Mouse (Mus musculus): ENCODE results near the gene Ssbp1.
A peak's percentile ranks its signal among the peaks of the same experiment; 100 is the strongest.

The Ssbp1 gene

DNA sequence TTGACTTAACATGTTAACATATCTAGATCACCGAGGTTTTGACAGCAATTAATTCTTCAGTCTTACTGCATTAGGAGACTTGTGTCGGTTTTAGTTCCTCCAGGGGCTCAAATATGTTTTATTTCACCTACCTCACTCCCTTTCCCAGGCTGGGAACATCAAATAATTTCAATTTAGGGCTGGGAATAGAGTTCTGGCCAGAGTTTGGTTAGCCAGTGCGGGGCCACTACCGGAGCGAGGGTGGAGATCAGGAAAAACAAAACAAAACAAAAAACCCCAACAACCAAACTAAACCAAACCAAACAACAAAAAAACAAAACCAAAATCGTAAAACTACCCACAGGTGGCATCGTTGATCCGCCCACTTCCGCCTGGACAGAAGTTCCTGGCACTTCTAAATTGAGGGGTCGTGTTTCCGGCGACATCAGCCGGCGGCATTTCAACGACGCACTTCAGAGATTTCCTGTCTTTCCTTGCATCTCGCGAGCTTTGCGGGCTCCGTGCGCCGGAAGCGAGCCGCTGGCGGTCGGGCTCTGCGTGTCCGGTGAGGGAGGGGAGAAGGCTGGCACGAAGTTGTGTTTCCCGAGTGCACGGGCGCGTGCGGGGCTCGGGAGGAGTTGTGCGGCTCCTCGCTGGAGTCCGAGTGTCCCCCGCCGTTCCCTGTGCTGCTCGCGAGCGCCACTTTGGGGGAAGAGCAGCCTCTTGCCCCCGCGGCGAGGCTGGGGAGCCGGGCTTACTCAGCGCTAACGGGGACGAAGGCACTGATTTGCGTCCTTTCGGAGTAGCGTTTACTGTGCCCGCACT, at the start of gene Ssbp1:
Gene Ssbp1, plus strand, starts transcription at position 437 of the 804 bp plus-strand sequence.
- DNase-seq = peak; percentile 93 to 95

DNA sequence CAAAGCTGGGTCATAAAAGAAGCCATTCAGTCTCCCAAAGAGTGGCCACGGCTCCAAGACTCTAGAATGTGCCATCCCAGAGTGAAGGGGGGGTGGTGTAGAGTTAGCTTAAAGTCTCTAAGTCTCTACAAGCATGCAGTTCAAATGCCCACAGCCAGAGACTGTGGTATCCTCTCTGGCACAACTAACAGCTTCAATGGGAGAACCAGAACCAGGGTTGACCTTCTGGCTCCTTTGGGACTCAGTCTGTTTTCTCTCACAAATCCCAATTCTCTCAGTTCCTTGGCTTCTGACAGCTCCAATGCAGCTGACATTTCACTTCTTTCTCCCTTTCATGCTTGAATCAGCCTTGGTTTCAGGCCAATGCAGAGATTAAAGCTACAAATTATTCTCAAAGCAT, 48.1 kb upstream of the Ssbp1 start:
- DNase-seq = no peak

DNA sequence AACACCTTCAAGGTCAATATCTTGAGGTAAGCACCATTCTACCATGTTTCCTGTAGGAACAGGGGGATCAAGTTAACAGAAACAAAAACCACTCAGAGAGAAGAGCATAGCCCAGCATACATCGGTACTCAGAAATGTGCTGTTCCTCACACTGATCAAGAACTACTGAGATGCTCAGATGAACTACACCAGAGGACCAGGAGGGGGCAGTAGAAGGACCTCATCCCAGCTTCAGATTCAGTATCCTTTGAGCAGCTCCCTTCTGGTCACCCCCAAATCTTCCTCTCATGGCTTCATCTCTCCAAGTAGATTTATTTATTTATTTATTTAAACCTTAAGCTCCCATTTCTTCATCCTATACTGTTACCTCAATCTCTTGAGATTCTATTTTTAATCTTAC, 47.4 kb upstream of the Ssbp1 start:
- peak; percentile 37 to 60 for DNase-seq

DNA sequence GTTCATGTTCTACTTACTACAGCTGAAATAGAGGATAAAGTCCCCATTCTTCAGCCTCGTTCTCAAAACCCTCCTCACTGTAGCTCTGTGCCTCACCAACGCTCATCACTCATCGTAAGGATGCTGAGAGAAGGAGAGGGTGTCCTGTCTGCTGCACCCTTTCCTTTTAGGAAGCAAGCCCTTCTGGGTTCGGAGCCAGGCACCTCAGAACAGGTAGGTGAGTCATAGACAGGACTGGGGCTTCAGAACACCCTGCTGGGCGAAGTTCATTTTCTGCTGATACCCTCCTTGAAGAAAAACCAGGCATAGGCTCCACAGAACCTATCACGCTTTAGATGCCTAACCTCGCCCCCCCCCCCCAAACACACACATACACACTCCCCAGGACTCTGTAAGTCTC, 43.7 kb upstream of the Ssbp1 start:
- DNase-seq = no peak

DNA sequence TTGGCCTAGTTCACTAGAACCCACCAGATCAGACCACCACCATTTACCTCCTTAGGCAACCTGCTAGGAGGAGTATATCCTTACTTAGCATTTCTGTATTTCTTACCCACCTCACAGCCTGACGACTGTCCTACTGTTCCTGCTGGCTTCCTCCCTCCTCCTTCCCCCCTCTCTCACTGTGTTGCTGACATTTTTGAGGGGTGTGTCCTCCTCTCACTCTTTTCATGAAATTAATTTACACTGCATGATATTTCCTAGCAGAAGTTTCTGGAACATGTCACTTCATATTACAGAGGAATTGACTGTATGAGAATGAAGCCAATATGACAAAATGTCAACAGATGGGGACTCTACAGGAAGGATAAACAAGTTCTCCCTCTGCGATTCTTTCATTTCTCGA, 42.5 kb upstream of the Ssbp1 start:
- no peak for DNase-seq

DNA sequence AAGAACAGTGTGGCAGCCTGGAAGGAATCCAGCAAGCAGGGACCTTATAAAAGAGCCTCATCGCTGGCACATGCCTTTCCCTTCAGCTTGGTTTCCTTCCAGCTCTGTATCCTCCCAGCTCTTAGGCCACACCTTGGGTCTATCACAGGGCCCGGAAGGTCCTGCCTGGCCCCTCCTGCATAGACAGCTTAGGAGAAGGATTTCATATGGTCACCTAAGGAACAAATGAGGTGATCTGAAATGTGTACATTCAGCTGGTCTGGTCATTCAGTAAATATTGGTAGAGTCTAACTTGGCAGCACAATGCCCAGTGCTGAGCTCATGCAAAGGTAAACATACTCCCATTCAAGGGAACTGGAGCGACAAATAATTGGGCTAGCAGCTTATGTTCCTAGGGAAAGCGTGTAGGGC, 41.6 kb upstream of the Ssbp1 start:
- DNase-seq = peak; percentile 33 to 71

DNA sequence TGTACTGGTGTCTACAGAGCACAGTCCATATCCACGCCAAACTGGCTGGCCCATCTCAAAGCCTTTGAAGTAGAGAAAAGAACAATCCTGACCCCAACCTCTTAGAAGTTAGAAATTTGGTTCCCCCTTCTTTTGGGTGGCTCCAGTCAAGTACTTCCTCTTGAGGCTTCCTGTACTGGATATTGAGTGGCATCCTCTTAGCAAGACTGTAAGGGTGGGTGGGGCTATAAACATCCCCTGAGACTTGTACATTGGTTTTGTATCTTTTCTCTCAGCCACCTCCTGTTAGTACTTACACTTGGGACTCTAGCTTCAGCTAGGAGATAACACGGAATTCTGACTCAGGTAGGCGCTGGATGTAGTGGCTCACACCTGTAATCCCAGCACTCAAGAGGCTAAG, 40.9 kb upstream of the Ssbp1 start:
- peak in 1 of 2 experiments; percentile 34 for DNase-seq

DNA sequence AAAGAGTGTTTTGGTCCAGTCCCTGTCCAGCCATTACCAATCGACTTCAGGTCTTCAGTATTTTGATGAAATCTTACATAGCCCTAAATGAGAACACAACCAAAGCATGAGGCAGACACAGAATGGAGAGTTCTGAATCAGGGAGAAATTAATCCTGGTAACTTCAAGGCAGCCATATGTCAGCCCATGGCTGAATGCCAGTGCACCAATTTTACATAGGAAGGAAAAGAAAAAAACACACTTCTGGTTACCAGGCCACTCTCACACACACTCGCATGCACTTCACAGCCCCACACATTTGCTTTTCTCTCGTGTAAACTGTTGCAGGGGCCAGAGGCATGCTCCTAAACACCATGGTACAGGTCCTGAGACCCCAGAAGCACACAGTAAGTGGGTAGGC, 40.3 kb upstream of the Ssbp1 start:
- DNase-seq = no peak

DNA sequence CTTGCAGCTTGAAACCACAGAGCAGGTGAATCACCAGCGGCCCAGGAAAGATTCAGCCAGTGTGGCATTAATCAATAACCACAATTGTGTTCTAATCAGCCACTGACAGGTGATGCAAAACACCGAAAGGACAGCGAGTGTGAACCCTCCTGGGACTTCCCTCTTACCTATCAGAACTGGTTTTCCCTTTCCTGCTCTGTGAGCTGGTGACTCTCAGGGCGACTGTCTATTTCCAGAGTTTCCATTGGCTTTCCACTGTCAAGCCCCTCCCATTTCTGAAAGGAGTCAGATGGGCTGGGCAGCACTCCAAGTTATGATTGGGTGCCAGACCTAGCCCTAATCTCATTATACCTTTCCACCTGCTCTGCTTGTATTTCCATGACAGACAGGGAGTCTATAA, 39.8 kb upstream of the Ssbp1 start:
- peak; percentile 30 to 62 for DNase-seq

DNA sequence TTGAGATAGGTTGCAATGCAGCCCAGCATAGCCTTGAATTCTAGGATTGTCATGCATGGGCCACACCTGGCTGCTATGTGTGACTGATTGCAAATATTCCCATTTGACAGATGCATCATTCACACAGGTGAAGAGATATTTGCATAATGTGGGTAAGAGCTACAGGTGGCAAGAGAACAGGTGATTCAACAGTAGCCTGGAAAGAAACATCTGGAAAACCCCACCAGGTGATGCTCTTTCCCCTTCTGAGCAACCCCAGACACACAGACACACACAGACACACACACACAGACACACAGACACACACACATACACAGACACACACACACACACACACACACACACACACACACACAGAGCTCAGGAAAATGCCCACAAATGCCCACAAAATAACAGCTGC, 39.3 kb upstream of the Ssbp1 start:
- no peak for DNase-seq

DNA sequence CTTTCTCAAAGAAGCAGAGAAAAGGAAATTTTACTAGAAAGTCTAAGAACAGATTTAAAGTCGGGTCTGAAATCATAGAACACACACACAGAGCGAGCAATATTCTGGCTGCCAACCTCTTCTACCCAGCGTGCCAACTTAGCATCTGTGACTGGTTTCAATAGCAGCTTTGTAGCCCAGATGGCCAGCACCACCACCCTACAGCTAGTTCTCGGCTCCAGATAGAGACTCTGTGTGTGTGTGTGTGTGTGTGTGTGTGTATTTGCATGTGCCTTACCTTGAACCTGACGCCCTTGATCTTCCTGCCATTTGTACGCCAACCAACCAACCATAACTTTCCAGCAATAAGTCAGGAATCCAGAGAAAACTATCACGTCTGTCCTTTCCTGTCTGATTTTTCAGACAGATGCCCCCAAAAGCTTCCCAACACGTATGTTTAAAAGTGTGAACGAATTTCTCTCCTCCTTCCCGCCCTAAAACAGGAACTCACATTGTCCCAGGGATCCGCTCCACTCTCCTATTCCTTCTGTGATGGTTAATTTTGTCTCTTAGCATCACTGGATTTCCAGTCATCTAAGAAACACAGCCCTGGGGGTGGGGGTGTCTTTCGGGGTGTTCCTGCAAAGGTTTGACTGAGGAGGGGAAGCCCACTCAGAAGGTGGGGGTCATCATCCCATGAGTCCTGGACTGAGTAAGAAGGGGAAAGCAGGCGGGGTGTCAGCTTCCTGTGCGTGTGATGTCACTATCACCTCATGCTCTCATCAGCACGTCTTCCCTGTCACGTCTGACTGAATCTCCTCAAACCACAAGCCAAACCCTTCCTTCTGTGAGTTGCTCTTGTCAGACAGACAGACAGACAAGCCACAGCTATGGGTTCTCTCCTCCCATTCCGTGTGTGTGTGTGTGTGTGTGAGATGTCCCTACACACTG, 38.5 kb upstream of the Ssbp1 start:
- DNase-seq = no peak

DNA sequence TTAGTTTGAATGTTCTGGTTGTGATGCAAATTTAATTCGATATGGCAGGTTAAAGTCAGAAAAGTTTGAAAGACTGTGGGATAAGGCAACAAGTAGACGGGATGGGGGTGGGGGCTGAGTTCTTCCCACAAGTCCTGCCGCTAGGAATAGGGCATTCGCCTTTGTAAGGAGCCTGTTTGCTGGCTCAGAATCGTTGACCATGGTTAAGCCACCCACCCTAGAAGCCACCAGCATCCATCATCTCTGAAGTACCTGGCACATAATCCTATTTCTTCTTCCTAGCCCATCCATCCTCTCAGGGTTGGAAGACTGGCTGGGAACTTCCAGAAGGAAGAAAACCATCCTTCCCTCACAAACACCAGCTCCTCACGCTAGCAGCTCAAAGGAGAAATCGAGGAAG, 36.5 kb upstream of the Ssbp1 start:
- DNase-seq = no peak

DNA sequence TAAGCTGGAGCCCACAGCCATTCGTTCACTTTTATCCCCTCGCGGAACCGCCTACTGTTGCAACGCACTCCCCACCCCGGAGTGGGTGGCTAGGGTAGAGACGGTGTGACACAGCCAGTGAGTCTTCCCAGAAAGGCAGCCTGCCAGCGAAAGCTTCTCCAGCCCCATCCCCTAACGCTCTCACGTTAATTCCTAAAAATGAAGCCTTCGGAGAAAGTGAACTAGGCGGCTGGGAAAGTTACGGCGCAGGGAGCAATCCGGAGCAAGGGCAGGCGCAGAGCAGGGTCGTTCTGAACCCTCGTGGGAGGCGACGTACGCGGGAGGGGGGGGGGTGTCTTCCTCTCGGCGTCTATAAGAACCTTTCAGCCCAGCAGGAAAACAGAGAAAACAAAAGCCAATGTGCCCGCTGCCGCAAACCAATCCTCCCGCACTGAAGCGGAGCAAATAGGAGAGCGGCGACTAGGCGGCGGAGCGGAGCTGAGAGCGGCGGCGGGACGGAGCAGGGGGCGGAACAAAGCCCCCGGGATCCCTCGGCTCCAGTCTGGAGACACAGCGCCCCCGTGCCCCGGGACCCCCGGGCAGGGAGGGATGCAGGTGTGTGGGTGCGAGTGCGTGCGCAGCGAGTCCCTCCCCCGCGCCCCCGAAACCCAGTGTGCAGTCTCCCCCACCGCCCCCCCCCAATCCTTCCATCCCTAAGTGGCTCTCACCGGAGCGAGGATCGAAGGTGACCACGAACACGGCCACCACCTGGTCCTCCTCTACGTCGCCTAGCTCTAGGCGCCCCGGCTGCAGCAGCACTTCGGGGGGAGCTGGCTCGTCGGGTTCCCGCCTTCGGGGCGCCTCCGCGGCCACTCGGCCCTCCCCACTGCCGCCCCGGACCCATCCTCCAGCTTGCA, 35.8 kb upstream of the Ssbp1 start:
- DNase-seq = peak; percentile 15 to 31

DNA sequence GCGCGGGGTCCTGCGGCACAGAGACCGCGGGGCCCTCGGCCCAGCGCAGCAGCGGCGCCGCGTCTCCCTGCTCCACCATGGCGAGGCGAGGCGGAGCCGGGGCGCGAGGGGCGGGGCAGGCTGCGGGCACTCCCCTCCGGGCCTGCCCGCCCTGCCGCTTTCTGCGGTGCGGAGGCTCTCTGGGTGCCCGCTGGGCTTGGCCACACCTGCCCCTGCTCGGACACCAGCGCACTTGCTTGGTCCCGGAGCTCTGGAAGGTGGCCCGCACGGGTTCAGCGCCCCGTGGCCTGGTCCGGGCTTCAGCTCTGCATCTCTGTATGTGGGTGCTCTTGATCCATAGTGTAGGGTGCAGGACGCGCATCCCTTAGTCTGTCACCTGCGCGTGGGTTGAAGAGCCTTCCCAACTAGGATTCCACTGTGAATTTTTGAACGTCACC, 35.1 kb upstream of the Ssbp1 start, which contains the start of gene E330009J07Rik:
Gene E330009J07Rik, minus strand, starts transcription at position 89 of the 437 bp plus-strand sequence.
- peak; percentile 84 to 88 for DNase-seq

DNA sequence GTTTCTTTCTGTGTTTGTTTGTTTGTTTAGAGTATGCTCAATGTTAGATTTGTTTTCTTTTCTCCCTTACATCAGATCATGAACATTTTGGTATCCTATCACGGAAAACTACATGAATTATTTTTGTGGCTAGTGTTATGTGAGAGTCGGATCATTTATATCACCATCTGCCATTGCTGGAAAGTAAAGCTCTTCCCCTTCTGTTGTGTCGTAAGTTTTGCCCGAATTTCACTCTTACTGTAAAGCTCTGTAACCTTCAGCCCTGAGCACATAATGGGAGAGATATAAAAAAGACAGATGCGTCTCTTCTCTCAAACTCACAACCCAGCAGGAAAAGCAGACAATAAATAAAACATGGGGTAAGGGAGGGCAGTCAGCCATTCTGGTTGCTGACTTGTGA, 32.2 kb upstream of the Ssbp1 start, which contains the start of gene Wee2:
Gene Wee2, plus strand, starts transcription at position 153 of the 400 bp plus-strand sequence.
- no peak for DNase-seq

DNA sequence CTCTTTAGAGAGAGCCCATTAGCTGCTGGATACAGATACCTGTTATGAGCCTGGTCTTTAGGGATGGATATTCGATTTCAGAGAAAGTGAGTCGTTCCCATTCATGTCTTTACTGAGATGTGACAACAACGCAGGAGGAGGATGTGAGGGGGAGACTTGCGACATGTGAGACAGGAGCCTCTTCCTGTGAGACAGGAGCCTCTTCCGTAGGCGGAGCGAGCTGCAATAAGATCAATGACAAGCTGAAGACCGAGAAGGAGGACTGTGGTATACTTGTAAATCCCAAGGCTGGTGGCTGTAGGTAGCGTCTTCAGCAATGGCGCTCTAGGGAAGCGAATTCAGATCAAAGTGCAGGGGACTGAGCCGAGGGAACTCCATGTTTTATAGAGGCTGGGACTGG, 31.4 kb upstream of the Ssbp1 start:
- DNase-seq = no peak

DNA sequence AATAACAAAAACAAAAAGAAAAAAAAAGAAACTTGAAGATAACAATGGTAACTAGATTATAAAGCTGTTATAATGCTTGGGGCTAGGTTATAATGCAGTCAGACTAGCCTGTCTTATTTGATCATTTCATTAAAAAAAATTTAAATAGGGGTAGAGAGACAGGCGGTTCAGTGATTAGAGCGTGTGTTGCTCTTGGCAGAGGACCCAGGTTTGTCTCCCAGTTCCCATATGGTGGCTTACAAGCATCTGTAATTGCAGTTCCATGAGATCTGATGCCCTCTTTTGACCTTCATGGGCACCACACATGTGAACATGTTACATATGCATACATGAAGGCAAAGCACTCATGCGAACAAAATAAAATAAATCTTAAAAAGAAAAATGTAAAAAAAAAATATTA, 29.9 kb upstream of the Ssbp1 start:
- no peak for DNase-seq

DNA sequence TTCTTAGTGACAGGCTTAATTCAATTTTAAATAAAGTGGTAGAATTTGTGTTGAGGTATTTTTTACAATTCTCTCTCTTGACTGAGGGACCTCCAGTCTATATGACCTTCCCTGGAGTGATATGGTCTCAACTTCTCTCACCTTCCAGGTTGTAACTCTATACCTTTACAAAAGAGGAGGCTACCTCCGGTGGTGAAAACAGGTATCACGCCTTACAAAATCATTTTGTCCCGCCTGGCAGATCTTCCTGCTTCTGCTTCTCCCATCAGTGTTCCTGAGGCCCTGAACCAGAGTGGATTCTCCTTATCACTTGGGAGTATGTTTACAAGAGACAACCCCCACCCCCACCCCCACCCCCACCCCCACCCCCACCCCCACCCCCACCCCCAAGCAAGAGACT, 29.4 kb upstream of the Ssbp1 start:
- no peak for DNase-seq

DNA sequence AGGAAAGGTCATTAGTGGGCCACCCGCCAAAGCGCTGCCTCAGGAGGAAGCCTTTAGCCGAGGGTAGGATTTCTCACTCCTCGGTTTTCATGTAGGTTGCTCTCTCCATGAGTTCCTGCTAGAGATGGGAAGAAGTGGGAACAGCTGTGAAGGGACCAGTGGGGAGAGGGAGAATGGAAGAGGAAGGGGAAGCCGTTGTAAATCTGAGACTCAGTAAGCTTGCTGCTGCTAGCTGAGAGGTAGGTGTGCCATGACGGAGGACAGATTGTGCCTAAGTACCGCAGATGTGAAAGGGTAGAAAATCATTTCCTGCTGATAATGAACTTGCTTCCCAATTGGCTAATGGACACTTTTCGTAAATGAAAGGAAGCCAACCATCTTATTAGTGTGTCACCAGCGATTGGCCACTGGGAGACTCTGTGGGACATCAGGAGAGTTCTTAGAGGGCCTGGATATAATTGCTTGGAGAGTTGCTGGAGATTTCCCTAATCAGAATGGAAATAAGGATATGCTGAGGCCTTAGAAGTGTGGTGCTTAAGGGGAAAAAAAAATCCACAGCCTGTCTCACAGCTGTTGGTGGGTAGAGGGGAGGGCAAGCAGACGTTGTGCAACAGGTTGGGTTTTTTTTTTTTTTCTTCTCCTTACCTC, 27.7 kb upstream of the Ssbp1 start:
- no peak for DNase-seq

DNA sequence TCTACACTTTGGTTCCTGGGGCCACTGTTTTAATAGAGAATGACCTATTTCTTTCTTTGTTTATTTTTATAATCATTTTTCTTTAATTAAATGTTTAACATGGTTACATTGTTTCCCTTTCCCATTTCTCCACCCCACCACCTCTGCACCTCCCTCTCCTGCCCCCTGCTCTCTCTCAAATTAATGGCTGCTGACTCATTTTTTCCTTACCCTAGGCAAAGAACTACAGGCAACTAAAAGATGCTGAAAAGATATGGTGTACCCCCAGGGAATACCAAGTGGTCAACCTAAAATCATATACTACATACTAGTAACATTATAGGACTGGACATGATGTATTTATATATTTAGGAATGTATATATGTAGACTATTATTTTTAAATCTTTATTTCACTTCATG, 22.5 kb upstream of the Ssbp1 start:
- DNase-seq = no peak

DNA sequence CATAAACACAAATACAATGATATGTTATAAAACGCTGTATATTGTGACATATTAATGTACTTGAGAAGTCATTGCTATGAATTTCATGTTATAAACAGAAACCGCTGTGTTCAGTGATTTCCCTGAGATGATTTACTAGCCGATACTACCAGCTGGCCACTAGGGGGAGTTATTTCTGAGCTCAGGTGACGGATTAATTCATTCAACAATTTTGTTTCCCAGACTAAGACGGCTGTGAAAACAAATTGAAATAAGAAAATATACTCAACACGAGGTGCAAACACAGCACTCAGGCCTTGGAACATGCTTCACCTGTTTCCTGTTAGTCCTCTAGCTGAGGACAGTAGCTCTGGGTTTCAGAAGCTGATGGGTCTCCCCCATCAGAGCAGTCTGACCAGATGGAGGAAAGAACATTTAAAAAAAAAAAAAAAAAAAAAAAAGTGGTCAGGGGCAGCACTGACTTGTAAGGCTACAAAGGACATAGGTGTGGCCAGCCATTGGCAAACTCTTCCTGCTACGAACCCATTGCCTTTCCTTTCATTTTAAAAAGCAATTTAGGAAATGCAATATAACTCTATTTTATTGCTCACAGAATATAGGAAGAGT, 16.6 kb upstream of the Ssbp1 start:
- DNase-seq = no peak

DNA sequence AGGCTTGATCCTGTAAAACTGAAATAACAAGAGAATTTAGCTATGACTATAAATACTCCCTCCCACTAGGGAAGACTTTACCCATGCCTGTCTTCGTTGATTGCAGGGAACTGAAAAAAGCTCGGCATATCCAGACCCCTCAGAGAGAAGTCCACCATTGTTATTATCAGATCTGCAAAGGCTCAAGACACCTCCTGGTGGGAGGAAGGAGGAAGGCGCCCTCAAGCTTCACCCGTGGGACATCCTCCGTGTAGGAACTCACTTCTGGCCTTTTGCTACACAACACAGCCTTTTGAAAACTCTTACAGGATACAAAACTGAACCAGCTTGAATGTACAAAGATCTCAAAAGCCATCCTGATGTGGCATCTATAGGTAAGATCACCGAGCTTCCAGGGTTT, 5.4 kb upstream of the Ssbp1 start:
- DNase-seq = no peak

Data from lung, adult 18-20 months (tissue).